Mouse (Mus musculus): ENCODE measurements around the gene Notum. TPM values are rescaled to one million over a fixed set of nuclear protein-coding genes. Genes with fewer than 3 reads are reported as not detected.

The Notum gene
- polyA plus RNA-seq, 1 experiment = 4.0 TPM

GRCm38 (mm10) chr11:120633520-120634343, 27.2 kb downstream of the Notum start, which contains the start of gene Mafg:
Mafg (minus strand) TSS chr11:120633600.
- no peak for DNase-seq (ENCODE audit: low read depth)

DNA sequence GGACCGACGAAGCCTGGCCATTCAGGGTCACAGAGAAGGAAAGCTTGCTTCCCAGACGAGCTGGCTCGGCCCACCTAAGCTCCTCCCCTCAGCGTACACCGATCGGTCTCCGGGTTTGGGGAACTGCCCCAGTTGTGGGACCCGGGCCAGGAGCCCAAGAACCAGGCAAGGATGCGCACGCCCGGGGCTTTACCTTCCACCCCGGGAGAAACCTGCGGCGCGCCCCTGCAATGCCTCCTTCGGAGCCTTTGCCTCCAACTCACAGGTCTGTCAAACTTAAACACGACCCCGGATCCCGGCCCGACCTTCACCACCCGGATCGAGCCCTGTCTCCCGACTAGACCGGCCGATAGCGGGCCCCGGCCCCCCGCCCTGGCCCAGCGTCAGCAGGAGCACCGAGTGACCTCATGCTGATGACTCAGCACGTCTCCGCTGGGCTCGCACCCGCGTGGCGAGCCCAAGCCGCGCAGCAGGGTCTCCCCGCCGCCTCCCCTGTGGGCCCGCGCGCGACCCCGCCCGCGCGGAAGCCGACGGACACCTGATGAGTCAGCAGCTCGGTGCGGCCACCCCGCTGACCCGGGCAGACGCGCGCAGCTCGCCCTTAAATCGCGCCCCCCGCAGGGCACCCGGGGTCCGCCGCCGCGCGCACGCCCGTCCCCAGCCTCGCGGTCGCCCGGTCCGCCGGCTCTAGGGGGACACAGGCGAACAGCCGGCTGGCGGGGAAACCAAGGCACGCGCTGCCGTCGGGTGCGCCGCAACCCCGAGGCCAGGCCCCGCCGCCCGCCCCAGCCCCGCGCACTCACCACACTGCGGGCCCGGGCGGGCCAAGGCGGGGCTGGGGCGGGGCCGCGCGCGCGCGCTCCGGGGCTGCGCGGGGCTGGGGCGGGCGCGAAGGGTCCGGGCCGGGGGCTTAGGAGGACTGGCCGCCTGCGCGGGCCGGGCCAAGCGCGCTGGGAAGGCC, 28.1 kb downstream of the Notum start:
- DNase-seq (ENCODE audit: low read depth) = no peak

GRCm38 (mm10) chr11:120631726-120632448, 29.1 kb downstream of the Notum start:
- DNase-seq (ENCODE audit: low read depth) = no peak

DNA sequence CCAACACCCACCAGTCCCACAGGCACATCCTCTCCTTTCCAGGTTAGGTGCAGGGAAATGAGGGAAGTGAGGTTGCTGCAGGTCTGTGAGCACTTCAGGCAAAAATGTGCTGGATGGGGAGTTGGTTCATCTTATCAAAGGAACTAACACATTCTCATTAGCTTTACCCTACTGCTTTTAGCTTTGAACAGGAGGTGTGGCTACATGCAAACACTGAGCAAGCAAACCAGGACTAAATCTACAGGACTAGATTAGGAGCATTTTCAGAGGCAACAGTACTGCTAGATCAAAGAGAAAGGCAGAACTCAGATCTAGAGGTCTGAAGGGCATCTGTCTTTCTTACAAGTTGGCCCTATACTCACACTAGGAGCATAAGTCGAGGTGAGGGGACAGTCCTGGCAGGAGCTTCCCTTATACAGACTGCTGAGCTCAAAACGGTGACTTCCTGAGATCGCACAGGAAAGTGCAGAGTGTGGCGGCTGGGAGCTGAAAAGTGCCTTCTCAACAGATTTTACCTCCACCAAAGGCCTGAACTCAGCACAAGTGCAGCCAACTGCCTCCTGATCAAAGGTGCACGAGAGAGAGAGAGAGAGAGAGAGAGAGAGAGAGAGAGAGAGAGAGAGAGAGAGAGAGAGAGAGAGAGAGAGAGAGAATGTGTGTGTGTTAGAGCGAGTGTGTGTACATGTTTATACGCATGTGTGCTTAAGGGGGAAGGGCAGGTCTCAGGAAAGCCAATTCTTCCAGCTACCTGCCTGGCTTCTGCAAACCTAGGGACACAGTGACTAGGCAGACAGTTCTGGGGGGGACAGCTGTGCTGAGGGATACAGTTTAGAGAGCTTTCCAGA, 29.9 kb downstream of the Notum start:
- no peak for DNase-seq (ENCODE audit: low read depth)

DNA sequence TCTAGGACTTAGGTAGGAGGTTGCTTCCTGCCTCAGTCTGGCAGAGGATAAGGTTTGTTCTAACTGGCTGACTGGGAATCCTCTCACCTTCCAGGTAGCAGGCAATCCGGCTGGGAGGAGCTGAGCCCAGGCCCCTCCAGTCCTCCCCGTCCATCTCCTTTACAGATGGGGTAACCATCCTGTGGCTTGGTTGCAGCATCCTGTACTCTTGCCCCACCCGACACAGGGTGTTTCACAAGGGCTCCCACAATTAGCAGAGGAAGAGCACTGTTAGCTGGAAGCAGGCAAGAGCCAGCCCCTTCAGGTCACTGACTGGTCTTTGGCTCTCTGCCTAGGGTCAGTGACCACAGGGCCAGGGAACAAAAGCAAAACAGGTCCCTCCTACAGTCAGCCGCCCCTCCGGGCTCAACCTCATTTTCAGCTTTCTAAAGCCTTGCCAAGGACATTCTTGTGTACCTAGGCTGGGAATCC, 30.5 kb downstream of the Notum start:
- peak; percentile 62 for DNase-seq (ENCODE audit: low read depth)

DNA sequence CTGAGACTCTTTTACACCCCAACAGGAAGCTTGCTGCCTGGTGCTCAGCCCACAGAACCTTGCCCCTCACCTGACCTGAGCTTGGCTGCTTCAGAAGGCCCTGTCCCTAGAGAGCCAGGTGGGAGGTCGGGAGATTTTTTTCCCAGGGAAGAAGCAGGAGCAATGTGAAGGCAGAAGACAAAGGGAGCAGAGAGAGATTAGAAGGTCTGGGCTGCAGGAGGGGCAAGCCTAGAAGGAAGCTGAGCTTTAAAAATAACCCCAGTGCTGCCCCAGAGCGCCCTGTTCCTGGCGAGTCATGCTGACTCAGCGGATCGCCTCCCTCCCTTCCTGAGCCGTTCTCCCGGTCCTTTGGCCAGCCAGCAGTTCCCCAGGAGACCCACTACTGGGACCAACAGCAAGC, 31.1 kb downstream of the Notum start:
- no peak for DNase-seq (ENCODE audit: low read depth)

GRCm38 (mm10) chr11:120629341-120629730, 31.6 kb downstream of the Notum start:
- DNase-seq (ENCODE audit: low read depth) = no peak

DNA sequence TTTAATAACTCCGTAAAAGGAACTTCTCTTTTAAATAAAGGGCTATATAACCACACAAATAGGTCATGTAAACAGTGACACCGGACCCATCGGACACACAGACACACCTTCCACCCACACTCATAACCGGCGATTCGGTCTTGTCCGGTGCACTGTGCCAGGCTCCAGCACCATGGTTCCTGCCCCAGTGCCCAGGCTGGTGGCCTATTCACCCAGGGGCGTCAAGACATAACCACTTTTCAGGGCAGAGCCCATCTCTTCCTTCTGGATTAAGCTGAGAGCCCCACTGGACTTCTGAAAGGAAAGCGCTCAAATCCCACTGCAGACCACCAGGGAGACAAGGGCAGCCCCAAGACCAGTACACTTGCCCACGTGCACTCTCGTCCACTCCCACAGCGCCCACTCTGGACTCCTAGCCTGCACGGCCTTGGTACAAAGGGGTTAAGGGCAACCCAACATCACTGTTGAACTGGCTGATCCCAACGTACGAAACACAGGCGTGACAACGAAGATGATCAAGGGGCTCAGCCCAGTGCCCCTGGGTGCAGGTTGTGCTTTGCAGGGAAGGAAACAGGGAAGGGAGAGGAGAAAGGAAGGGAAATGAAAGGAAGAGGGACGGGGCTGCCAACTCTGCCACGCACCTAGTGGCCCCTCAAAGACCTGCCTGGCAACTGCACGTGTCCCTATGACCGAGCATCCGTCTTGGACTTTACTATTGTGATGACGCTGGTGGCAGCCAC, 32.2 kb downstream of the Notum start:
- no peak for DNase-seq (ENCODE audit: low read depth)

GRCm38 (mm10) chr11:120627468-120628300, 33.3 kb downstream of the Notum start:
- no peak for DNase-seq (ENCODE audit: low read depth)

GRCm38 (mm10) chr11:120626785-120627467, 34.0 kb downstream of the Notum start:
- no peak for DNase-seq (ENCODE audit: low read depth)

DNA sequence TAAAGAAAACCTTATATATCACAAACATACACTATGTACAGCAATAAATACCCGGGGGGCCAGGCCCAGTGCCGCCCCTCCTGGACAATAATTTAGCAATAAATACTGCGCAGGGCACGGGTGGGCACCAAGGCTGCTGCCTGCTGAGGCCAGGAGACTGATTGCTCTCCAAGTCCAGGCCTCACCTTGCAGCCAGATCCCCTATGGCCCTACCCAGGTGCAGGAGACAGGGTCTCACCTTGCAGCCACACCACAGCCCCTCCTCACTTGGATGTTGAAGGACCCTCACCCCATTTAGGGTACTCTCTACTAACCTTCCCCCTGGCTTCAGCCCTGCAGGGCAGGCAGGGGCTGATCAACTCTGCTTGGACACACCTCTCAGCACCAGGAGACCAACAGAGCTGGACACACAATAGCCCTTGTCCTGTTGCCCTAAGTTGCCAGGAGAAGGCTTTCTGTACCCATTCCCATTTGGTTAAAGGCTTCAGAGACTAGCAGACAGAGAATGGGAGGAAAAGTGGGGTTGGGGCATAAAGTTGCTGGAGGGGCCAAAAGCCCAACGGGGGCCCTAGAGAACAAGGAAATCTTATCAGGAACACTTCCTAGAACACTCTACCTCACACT, 35.7 kb downstream of the Notum start, which contains the start of gene Sirt7:
Gene Sirt7 (minus strand): TSS at position 89 of the 624 bp plus-strand sequence.
- no peak for DNase-seq (ENCODE audit: low read depth)

DNA sequence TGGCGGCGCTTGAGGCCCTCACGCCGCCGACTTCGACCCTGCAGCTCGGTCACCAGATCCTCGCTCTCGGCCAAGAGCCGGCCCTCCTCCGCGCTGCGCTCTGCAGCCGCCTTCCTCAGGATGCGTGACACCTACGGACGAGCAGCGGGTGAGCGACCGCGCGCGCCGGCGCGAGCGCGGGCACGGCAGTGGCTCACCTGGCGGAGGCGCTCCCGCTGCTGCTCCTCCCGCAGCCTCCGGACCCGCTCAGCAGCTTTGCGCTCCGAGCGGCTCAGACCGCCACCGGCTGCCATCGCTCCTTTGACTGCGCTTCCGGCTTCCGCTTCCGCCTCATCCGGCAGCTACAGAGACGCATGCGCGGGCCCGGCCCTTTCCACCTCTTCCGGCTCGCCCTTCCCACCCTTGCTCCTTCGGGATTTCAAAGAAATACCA, 36.3 kb downstream of the Notum start:
- no peak for DNase-seq (ENCODE audit: low read depth)

- DNase-seq (ENCODE audit: low read depth) = no peak
Observed at GRCm38 (mm10) chr11:120623961-120624679, 36.9 kb downstream of the Notum start.

DNA sequence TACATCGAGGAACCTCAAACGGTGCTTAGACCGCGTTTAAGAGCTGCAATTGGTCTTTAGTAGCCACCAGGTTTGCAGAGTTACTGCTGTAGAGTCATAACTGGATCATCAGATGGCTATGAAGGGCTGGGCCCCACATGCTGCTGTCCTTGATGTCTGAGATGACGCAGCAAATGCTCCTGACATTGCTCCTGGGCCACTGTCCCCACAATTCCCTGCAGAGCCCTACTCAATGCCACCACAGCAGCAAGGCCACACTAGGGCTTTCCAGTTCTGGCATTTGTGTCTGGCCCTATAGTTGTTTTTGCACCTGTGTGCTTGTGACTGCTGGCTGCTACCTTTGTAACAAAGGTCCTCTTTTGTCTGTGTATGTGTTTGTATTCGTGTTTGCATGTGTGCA, 38.2 kb downstream of the Notum start:
- DNase-seq (ENCODE audit: low read depth) = no peak

DNA sequence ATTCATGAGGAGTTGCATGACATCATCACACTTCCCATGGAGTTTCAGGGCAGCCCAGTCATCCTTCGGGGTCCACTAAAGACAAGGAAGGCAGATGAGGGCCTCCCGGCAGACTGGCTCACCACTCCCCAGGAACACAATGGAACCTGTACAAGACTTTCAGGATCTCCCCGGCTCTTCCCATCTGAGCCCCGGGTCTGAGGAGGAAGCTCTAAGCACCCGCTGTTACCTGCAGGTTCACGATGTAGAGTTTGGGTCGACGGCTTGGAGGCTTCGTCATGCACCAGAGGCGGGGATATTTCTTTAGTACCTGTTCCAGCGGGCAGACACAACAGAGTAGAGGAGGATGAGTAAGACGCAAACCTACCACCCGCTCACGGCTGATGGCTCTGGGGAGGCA, 40.8 kb downstream of the Notum start:
- no peak for DNase-seq (ENCODE audit: low read depth)

DNA sequence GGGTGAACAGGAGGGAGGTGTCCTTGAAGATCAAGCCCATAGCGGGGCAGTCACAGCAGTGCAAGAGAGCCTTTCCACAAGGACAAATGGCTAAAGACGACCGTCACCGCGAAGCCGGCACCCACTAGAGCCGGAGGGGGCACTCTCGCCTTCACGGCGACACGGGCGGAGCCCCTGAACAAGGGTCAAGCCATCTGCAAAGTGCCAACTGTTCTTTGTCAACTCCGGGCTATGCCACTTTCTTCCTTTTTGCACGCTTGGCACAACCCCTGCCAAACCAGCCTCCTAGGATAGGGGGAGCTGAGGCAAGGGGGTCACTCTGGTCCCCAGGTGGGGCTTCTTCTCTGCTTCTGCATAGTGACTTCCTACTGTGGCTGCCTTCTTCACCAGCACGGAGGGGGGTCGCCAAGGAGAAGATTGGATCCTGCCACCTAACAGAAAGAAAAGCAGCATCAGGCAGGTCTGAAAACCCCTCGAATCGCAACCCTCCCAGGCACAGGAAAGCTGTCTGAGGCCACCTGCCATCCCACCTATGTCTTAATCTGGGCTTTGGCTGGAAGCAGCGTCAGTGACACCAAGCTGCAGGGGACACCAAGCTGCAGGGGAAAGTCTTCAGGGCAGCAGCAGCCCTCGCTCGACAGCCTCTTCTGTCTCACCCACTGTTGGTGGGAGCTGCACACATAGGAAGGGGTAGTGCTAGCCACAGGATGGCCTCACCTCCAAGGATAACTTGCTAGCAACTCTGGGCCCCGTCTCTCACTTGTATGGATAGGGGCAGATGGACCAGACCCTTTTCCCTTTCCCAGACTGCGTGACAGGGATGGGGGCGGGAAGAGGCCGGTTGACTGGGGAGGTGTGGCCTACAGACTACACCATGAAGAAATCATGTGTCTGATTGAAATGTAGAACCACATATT, 42.1 kb downstream of the Notum start:
- DNase-seq (ENCODE audit: low read depth) = no peak
